Mouse (Mus musculus) retina, adult 2 months (tissue): ENCODE measurements around the gene Rrh.
A peak's percentile ranks its signal among the peaks of the same experiment; 100 is the strongest.

Source experiments
- DNase-seq: peaks from one replicate; pipeline ENCODE4 v3.0.0-alpha.2; 2012; ENCODE audit warnings: low read depth, low spot score

Gene Rrh

GRCm38 (mm10) chr3:129822206-129822775 lies at the start of gene Rrh:
TSS of gene Rrh (minus strand) at chr3:129822587.
- DNase-seq: no peak

GRCm38 (mm10) chr3:129863698-129864097 lies 41.3 kb upstream of the Rrh start:
- no peak for DNase-seq

DNA sequence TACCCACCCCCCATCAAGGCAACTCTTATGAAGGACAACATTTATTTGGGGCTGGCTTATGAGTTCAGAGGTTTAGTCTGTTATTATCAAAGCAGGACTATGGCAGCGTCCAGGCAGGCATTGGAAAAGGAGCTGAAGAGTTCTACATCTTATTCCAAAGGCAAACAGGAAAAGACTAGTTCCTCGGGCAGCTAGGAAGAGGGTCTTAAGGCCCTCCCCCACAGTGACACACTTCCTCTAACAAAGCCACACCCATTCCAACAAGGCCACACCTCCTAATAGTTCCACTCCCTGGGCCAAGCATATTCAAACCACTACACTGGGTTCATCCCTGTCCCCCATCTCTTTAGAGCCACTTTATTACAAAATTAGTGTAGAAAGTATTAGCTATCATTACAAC lies 40.2 kb upstream of the Rrh start:
- DNase-seq: no peak

- DNase-seq: no peak
These were observed 24.5 kb upstream of the Rrh start for GRCm38 (mm10) chr3:129846846-129847245.

- no peak for DNase-seq
These were observed 23.5 kb upstream of the Rrh start for GRCm38 (mm10) chr3:129845868-129846267.

DNA sequence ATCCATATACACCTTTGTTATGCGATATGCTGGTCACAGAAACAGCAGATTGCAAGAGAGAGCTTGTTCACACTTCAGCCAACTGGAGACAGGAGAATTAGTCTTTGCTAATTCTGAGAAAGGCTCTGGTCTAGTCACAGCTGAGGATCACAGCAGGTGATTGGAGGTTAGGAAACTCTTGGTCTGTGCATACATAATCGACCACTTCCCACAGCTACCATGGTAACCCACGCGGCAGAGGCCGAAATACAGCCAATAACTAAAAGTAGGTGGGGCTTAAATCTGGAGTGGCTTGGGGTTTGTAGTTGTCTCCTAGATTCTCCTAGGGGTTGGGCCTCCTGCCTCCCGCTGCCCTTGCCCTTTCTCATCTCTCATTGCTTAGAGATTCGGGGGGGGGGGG lies 15.6 kb upstream of the Rrh start:
- no peak for DNase-seq

GRCm38 (mm10) chr3:129836965-129837364 lies 14.6 kb upstream of the Rrh start:
- no peak for DNase-seq

- no peak for DNase-seq
These were observed 13.8 kb upstream of the Rrh start for GRCm38 (mm10) chr3:129836051-129836697.

- DNase-seq: no peak
These were observed 13.1 kb upstream of the Rrh start, which contains the start of gene Cfi for GRCm38 (mm10) chr3:129835388-129835934. TSS of gene Cfi (plus strand) at chr3:129835884.

- peak; percentile 95 for DNase-seq
These were observed 8.7 kb upstream of the Rrh start, which contains the start of gene Gar1 for GRCm38 (mm10) chr3:129831035-129831568. TSS of gene Gar1 (minus strand) at chr3:129831396.

DNA sequence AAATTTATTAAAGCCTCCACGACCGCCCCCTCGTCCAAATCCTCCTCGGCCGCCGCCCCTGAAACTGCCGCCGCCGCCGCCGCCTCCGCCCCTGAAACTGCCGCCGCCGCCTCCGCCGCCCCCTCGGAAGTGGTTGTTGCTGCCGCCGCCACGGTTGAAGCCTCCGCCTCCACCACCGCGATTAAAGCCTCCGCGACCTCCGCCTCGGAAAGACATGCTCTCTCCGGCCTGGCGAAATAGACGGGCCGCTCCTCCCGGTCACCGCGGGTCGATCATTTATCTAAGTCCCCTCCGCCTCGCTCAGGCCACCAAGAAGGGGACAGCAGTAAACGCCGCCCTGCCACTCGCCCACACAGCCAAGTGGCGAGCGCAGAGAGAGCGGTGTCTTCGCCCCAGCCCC lies 8.2 kb upstream of the Rrh start:
- DNase-seq: no peak

- no peak for DNase-seq
These were observed 5.3 kb upstream of the Rrh start for GRCm38 (mm10) chr3:129827691-129828090.

GRCm38 (mm10) chr3:129826691-129827090 lies 4.3 kb upstream of the Rrh start:
- no peak for DNase-seq

DNA sequence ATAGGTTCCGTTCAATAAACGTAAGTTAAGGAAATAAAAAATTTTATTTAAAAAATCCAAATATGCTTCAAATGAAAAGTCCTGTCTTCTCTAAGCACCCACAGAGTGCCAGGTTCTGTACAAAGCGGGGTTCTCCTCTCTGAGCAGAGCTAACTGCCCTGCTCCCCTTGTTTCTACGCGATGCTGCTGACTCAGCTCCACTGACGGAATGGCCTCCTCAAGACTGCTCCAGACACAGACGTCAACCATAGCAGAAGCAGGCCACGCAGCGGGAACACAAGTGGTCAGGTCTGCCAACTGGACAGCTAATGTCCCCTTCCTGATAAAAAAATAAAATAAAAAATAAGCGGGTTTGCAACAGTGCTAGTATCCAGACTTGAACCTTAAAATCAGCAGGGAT lies 2.5 kb upstream of the Rrh start:
- DNase-seq: no peak

GRCm38 (mm10) chr3:129824146-129824545 lies 1.8 kb upstream of the Rrh start:
- no peak for DNase-seq

DNA sequence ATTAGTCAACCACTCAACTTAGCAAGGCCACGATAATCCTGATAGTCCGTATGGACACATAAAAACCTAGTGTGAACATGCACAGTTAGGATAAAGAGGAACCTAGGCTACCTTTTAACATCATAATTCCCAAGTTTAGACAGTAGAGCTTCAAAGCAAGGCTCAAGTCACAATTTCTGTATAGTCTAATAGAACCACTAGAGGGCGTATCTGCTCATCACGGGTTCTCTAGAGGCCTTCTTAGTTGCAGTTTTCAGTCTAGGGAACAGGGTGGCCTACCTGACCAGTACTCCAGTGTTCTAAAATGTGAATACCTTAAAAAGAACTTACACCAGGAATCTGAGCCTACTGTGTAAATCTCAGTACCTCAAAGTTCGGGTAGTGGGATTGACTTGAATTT lies 906 bp upstream of the Rrh start:
- DNase-seq: no peak

DNA sequence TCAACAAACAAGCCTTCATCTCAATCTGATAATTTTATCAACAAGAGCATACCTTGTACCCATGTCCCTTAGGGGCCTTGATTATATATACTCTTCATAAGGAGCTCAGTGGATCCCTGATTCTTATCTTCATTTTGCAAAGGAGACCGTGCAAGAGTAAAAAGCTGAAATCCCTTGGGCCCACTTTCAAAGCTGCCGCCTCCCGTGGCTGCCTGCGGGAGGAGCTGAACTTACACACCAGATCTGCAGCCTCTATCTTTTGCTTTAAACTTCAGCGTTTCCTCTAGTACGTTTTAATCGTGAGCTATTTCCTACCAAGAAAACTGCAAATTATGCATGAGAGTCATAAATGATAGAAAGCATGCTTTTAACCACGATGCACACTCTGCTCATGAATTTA lies 651 bp downstream of the Rrh start:
- DNase-seq: no peak

- DNase-seq: no peak
These were observed 1.5 kb downstream of the Rrh start for GRCm38 (mm10) chr3:129820847-129821246.

GRCm38 (mm10) chr3:129803765-129804164 lies 18.6 kb downstream of the Rrh start, which contains the start of gene Lrit3:
TSS of gene Lrit3 (minus strand) at chr3:129804030.
- DNase-seq: peak; percentile 69

DNA sequence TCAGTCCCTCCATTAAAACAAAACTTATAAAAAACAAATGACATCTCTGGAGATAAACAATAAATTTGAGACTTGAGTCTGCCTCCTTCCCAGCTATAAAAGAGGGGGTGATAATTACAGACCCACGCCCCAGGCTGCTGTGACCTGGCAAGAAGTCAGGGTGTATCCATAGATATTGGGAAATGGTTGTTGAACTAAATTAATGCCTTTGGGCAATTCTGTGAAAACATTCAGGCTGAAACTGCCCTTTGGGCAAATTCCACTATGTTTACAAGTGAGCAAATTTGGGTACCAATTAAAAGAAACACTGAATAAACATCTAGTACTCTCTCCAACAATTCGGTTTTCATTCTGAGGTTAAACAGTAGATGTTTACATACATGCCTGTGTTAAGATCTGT lies 23.4 kb downstream of the Rrh start:
- no peak for DNase-seq

DNA sequence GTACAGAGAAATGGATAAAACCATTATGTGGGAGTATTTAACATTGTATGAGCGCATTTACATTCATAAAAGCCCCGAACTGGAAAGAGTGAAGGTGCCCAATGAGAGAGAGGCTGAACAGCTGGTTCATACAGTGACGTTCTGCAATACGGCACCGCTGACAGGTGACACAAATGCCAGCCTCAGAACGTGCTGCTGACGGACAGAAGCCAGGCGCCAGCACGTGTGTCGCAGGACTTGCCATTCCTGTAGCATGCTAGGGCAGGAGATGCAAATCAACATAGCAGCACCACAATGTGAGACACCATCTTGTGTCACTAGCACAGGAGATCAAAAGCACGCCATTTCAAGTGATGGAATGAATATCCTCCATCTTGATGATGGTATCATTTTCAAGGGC lies 23.8 kb downstream of the Rrh start:
- DNase-seq: no peak

GRCm38 (mm10) chr3:129797341-129797740 lies 25.0 kb downstream of the Rrh start:
- no peak for DNase-seq

DNA sequence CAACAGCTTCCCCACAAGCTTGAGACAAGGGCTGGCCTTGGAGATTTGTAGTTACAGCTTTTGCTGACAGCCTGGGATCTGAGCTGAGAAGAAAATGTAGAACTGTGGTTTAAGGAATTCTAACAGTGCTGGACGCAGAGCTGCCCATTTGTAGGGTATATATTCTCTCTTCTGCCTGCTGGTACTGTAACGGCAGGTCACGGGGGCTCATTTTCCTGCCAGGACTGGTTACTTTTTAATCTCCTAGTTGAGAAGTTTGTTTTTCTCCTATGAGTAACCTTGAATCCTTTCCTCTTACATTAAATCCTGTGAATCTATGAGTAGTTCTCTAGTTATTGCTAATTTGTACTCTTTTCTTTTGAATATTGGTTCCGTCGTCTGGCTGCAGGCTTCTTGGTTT lies 28.6 kb downstream of the Rrh start:
- no peak for DNase-seq
